Mouse (Mus musculus) CH12.LX (cell line): ENCODE measurements around the gene Cyp2w1. TPM values are rescaled to one million over a fixed set of nuclear protein-coding genes. Genes with fewer than 3 reads are reported as not detected.

ENCODE experiments used
- DNase-seq: peaks from one replicate; pipeline ENCODE4 v3.0.0-alpha.2; 2013; ENCODE audit errors: extremely low read depth
- H3K27ac ChIP-seq: 2 replicates; pipeline ENCODE4 v1.5.1; 2012; ENCODE audit warnings: low read depth, mild to moderate bottlenecking, control low read depth, moderate library complexity; ENCODE audit not compliant: insufficient read depth
- H3K27me3 ChIP-seq: replicated peaks from 2 replicates; pipeline ENCODE3; 2012; ENCODE audit warnings: inconsistent platforms
- H3K36me3 ChIP-seq, 2 experiments: replicated peaks in 1 of 2; 2 replicates each; pipeline versions ENCODE3 to v1.6.1; 2012; ENCODE audit warnings: inconsistent platforms in 1 of 2, low read length in 1 of 2, mild to moderate bottlenecking in 1 of 2, mixed read lengths in 1 of 2, moderate library complexity in 1 of 2; ENCODE audit not compliant: control insufficient read depth in 1 of 2, insufficient read depth in 1 of 2
- H3K4me1 ChIP-seq, 2 experiments: 2 replicates each; pipeline ENCODE4 v1.6.1; 2012; ENCODE audit warnings: inconsistent platforms in 1 of 2, moderate library complexity in 1 of 2; ENCODE audit not compliant: insufficient read depth in 2 of 2, control insufficient read depth in 1 of 2
- H3K4me2 ChIP-seq: 2 replicates; pipeline ENCODE4 v1.6.1; 2012; ENCODE audit warnings: low read depth, mild to moderate bottlenecking, control low read depth; ENCODE audit not compliant: poor library complexity, insufficient read depth, severe bottlenecking
- H3K4me3 ChIP-seq, 3 experiments: fragments of 150-350 bp in 1 of 3; sonication (generic) in 1 of 3; replicated peaks in 1 of 3; 2 replicates each; pipeline versions ENCODE3 to v1.5.1; 2011 to 2012; ENCODE audit warnings: low read depth in 2 of 3, low read length in 2 of 3, mild to moderate bottlenecking in 2 of 3, moderate library complexity in 2 of 3, control low read depth in 1 of 3, improper control_type of control experiment in 1 of 3, inconsistent platforms in 1 of 3, mixed read lengths in 1 of 3; ENCODE audit not compliant: poor library complexity in 1 of 3
- H3K79me2 ChIP-seq: replicated peaks from 2 replicates; pipeline ENCODE4 v1.6.1; 2012; ENCODE audit warnings: mild to moderate bottlenecking, moderate library complexity; ENCODE audit not compliant: control insufficient read depth, poor library complexity, insufficient read depth, severe bottlenecking; ENCODE audit errors: extremely low read depth
- H3K9ac ChIP-seq: 2 replicates; pipeline ENCODE4 v1.6.1; 2012; ENCODE audit warnings: low read depth, mild to moderate bottlenecking, control low read depth, moderate library complexity; ENCODE audit not compliant: insufficient read depth
- H3K9me3 ChIP-seq: replicated peaks from 2 replicates; pipeline ENCODE3; 2012; ENCODE audit warnings: low read length, inconsistent platforms, mixed read lengths
- BHLHE40 ChIP-seq: IDR thresholded peaks from 2 replicates; pipeline ENCODE4 v1.6.1; 2011; ENCODE audit warnings: mild to moderate bottlenecking, low read depth, low read length, improper control_type of control experiment
- E2F4 ChIP-seq: IDR thresholded peaks from 2 replicates; pipeline ENCODE4 v1.6.1; 2011; ENCODE audit warnings: low read depth, low read length, improper control_type of control experiment; ENCODE audit not compliant: insufficient replicate concordance
- EP300 ChIP-seq: IDR thresholded peaks from 2 replicates; pipeline ENCODE4 v1.6.1; 2011; ENCODE audit warnings: low read length, improper control_type of control experiment
- GABPA ChIP-seq: IDR thresholded peaks from 2 replicates; pipeline ENCODE4 v1.6.1; 2012; ENCODE audit warnings: low read depth, low read length, improper control_type of control experiment, inconsistent platforms; ENCODE audit not compliant: insufficient replicate concordance
- IRF4 ChIP-seq: IDR thresholded peaks from 2 replicates; pipeline ENCODE4 v1.6.1; 2014; ENCODE audit warnings: low read depth, mild to moderate bottlenecking, inconsistent platforms, low read length, improper control_type of control experiment
- JUN ChIP-seq: IDR thresholded peaks from 2 replicates; pipeline ENCODE4 v1.6.1; 2011; ENCODE audit warnings: low read depth, mild to moderate bottlenecking, low read length, improper control_type of control experiment, moderate library complexity; ENCODE audit not compliant: insufficient read depth
- MAFK ChIP-seq: IDR thresholded peaks from 2 replicates; pipeline ENCODE4 v1.6.1; 2011; ENCODE audit warnings: low read length, improper control_type of control experiment; ENCODE audit not compliant: insufficient replicate concordance
- MAX ChIP-seq: IDR thresholded peaks from 2 replicates; pipeline ENCODE4 v1.6.1; 2011; ENCODE audit warnings: low read length, improper control_type of control experiment
- MAZ ChIP-seq: IDR thresholded peaks from 2 replicates; pipeline ENCODE4 v1.6.1; 2012; ENCODE audit warnings: low read depth, mild to moderate bottlenecking, inconsistent platforms, low read length, improper control_type of control experiment, moderate library complexity
- MEF2A ChIP-seq: IDR thresholded peaks from 2 replicates; pipeline ENCODE4 v1.6.1; 2014; ENCODE audit warnings: low read depth, mild to moderate bottlenecking, inconsistent platforms, low read length, improper control_type of control experiment, borderline replicate concordance
- MXI1 ChIP-seq: IDR thresholded peaks from 2 replicates; pipeline ENCODE4 v1.6.1; 2011; ENCODE audit warnings: mild to moderate bottlenecking, low read depth, low read length, improper control_type of control experiment
- MYC ChIP-seq: IDR thresholded peaks from 2 replicates; pipeline ENCODE4 v1.6.1; 2011; ENCODE audit warnings: low read depth, mild to moderate bottlenecking, improper control_type of control experiment, low read length
- NELFE ChIP-seq: IDR thresholded peaks from 2 replicates; pipeline ENCODE4 v1.6.1; 2011; ENCODE audit warnings: low read depth, low read length, improper control_type of control experiment
- PAX5 ChIP-seq: IDR thresholded peaks from 2 replicates; pipeline ENCODE4 v1.6.1; 2012; ENCODE audit warnings: low read length, inconsistent platforms, mixed read lengths
- POLR2AphosphoS2 ChIP-seq: IDR thresholded peaks from 2 replicates; pipeline ENCODE4 v1.6.1; 2011; ENCODE audit warnings: low read depth, low read length, improper control_type of control experiment
- RCOR1 ChIP-seq: conservative IDR thresholded peaks from 2 replicates; pipeline ENCODE4 v1.6.1; 2012; ENCODE audit warnings: low read depth, mild to moderate bottlenecking, inconsistent platforms, low read length, improper control_type of control experiment
- SIN3A ChIP-seq: IDR thresholded peaks from 2 replicates; pipeline ENCODE4 v1.6.1; 2012; ENCODE audit warnings: low read length, improper control_type of control experiment, inconsistent platforms
- TBP ChIP-seq: conservative IDR thresholded peaks from 2 replicates; pipeline ENCODE4 v1.6.1; 2011; ENCODE audit warnings: low read depth, low read length, improper control_type of control experiment
- TCF12 ChIP-seq: IDR thresholded peaks from 2 replicates; pipeline ENCODE4 v1.6.1; 2014; ENCODE audit warnings: low read depth, mild to moderate bottlenecking, inconsistent platforms, low read length, improper control_type of control experiment
- UBTF ChIP-seq: IDR thresholded peaks from 2 replicates; pipeline ENCODE4 v1.6.1; 2012; ENCODE audit warnings: low read depth, mild to moderate bottlenecking, inconsistent platforms, low read length, improper control_type of control experiment, moderate library complexity
- USF1 ChIP-seq: IDR thresholded peaks from 2 replicates; pipeline ENCODE4 v1.6.1; 2014; ENCODE audit warnings: low read depth, mild to moderate bottlenecking, inconsistent platforms, low read length, improper control_type of control experiment
- USF2 ChIP-seq: conservative IDR thresholded peaks from 2 replicates; pipeline ENCODE4 v1.6.1; 2011; ENCODE audit warnings: low read depth, low read length, improper control_type of control experiment
- ZC3H11A ChIP-seq: IDR thresholded peaks from 2 replicates; pipeline ENCODE4 v1.6.1; 2012; ENCODE audit warnings: low read depth, mild to moderate bottlenecking, inconsistent platforms, low read length, improper control_type of control experiment
- ZKSCAN1 ChIP-seq: IDR thresholded peaks from 2 replicates; pipeline ENCODE4 v1.6.1; 2012; ENCODE audit warnings: low read depth, inconsistent platforms, low read length, improper control_type of control experiment, borderline replicate concordance
- ZMIZ1 ChIP-seq: IDR thresholded peaks from 2 replicates; pipeline ENCODE4 v1.6.1; 2012; ENCODE audit warnings: low read depth, mild to moderate bottlenecking, inconsistent platforms, low read length, improper control_type of control experiment
- dilution Hi-C: fragments of 300-500 bp; cut with MboI; formaldehyde crosslinking; loops from 2 replicates; pipeline ENCODE4 v1.14.3; 2020; ENCODE audit warnings: low sequenced_read_pairs; ENCODE audit not compliant: extremely low pct_unique_long_range_greater_than_20kb, extremely low pct_ligation_motif_present
- in situ Hi-C: fragments of 300-500 bp; cut with MboI; formaldehyde crosslinking; loops from 3 replicates; pipeline ENCODE4 v1.14.3; 2019; ENCODE audit warnings: low sequenced_read_pairs, low pct_ligation_motif_present, low pct_unique_long_range_greater_than_20kb, mixed read lengths
- polyA plus RNA-seq: library from polyadenylated mRNA; unstranded; fragments of >175 nt; gene quantifications from 2 replicates; pipeline ENCODE4 v1.2.1, GENCODE M21; 2012; ENCODE audit warnings: low read depth; ENCODE audit not compliant: insufficient read length
- total RNA-seq, 2 experiments: library from RNA; depleted of rRNA; stranded (reverse); fragments of 300-350 nt in 1 of 2; fragments of >200 nt in 1 of 2; gene quantifications; 2 replicates each; pipeline ENCODE4 v1.2.3; 2012 to 2014

Gene Cyp2w1
- total and polyA plus RNA-seq, 3 experiments: not detected

DNA sequence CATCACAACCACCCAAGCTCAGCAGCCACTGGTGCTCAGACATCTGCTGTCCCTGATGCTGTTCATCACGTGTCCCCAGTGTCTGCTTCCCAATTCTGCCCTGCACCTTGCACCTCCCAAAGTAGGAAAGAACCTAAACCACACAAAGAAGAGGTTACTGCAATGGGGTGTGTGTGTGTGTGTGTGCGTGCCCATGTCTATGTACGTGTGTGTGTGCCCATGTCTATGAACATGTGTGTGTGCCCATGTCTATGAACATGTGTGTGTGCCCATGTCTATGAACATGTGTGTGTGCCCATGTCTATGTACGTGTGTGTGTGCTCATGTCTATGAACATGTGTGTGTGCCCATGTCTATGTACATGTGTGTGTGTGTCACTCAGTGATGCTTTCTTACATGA lies 43.1 kb downstream of the Cyp2w1 start:
- Histone ChIP-seq H3K27me3 (no peaks in the 10 kb centered on the region), H3K79me2 (no peaks in the 10 kb centered on the region), H3K36me3 (peaks cover 0 to 45% of the 10 kb centered on the region in 2 experiments), H3K27ac (no peak overlapping the region), H3K4me3 (no peak overlapping the region), H3K9me3 (no peaks in the 10 kb centered on the region), H3K4me1 (peaks cover 17 to 47% of the 10 kb centered on the region in 2 experiments), H3K4me2 (no peak overlapping the region), H3K9ac (no peak overlapping the region)
- dilution Hi-C loops: no loop called here
- in situ Hi-C loops: no loop called here
- DNase-seq: no peak
- TF ChIP-seq SIN3A (no peak), GABPA (no peak), ZMIZ1 (no peak), EP300 (no peak), MYC (no peak), E2F4 (no peak), MAZ (no peak), ZC3H11A (no peak), MXI1 (no peak), USF1 (no peak)

DNA sequence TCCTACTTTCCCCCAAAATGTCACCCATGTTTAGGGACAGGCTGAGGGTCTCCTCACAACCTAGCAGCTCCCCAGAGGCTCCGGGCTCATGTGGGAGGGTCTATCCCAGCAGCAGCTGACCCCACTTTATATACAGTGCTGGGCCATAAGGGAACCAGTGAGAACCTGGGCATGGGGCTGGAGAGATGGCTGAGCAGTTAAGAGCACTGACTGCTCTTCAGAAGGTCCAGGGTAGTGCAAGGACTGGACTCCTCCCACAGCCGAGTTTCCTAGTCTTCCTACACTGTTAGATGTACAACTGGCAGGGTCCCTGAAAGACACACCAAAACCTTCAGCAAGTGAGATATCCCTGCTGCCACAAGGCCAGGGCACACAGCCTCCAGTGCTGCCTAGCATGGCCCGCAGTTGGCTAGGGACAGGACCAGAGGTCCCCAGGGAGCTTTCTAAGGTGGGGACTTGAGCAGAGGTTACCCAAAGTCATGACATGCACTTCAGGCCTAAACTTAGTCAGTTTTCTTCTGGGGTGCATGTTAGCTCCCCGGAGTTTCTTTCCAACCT lies 45.0 kb downstream of the Cyp2w1 start:
- peaks cover 0 to 45% of the 10 kb centered on the region in 2 experiments for H3K36me3 ChIP-seq
- no peak overlapping the region for H3K4me2 ChIP-seq
- in situ Hi-C loops: no loop called here

More for the DNA sequence above, 45.0 kb downstream of the Cyp2w1 start:
- H3K79me2 ChIP-seq: no peaks in the 10 kb centered on the region
- dilution Hi-C loops: no loop called here
- no peak for DNase-seq
- H3K9me3 ChIP-seq: no peaks in the 10 kb centered on the region
- peaks cover 10 to 34% of the 10 kb centered on the region in 2 experiments for H3K4me1 ChIP-seq
- no peaks in the 10 kb centered on the region for H3K27me3 ChIP-seq
- TF ChIP-seq UBTF (no peak), NELFE (no peak), MEF2A (no peak), RCOR1 (no peak), USF2 (no peak), MYC (no peak), USF1 (no peak), MAFK (no peak), IRF4 (no peak), ZKSCAN1 (no peak), MAX (no peak), BHLHE40 (no peak), MAZ (no peak), TBP (no peak), PAX5 (no peak), JUN (no peak), GABPA (no peak), TCF12 (no peak), POLR2AphosphoS2 (no peak)
- TF ChIP-seq, all 38 proteins: peak for 0
- Histone ChIP-seq H3K27ac (no peak overlapping the region), H3K4me3 (no peak overlapping the region), H3K9ac (no peak overlapping the region)
